Comparison of ENCODE assay signal across 11 mouse cellular contexts in the genomic region with DNA sequence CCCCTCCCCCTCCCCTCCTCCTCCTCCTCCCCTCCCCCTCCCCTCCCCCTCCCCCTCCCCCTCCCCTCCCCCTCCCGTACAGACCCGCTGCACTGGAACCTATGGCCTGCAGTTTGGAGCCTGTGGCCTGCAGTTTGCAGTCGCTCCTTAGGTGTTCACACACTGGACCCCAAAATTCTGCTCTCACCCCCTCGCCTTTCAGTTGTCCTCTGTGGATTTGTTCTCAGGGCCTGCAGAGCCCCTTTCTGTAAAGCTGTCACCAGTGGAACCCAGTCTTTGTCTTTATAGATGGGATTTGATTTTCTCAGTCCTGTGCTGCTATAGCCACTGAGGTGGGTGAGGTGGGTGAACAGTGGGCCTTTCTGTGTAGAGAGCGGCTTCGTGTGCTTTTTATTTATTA. TPM values are rescaled to one million over a fixed set of nuclear protein-coding genes. Genes with fewer than 3 reads are reported as not detected.
DNase-seq lines count a peak whose midpoint lies in the region; ATAC-seq and TF ChIP-seq lines count a peak whose summit lies in the region.
"Had no signal": no experiment of that assay in that cellular context is flagged by ENCODE, and none has a peak within 500 bp of the region (broad histone marks: within the 10 kb centered on the region; RNA-seq: fewer than 3 reads in every experiment).

No protein-coding gene starts in this region.

- no peak overlapping the region for H3K4me3 ChIP-seq in heart, embryonic 15.5 days
- no peak overlapping the region for H3K4me3 ChIP-seq in spleen, adult 2 months (ENCODE audit: extremely low read depth, insufficient read depth, insufficient read length)
- no peak overlapping the region for H3K4me3 ChIP-seq in limb, embryonic 12.5 days (replicated peaks)
- no peak overlapping the region for H3K4me3 ChIP-seq in stomach, embryonic 16.5 days (replicated peaks; ENCODE audit: low read length)
- H3K4me3 ChIP-seq: liver, embryonic 15.5 days had no signal

- H3K4me1 ChIP-seq in heart, embryonic 15.5 days (replicated peaks): peaks cover 8% of the 10 kb centered on the region
- H3K4me1 ChIP-seq in spleen, adult 2 months (ENCODE audit: control insufficient read depth, insufficient read depth, insufficient read length): peaks cover 37% of the 10 kb centered on the region
- H3K4me1 ChIP-seq in limb, embryonic 12.5 days (replicated peaks): peaks cover 7% of the 10 kb centered on the region; the same call in 1 of the 2 replicates
- H3K4me1 ChIP-seq in stomach, embryonic 16.5 days (ENCODE audit: control insufficient read depth, insufficient read depth, low read length): peaks cover 6% of the 10 kb centered on the region

- no peak for ATAC-seq in heart, embryonic 15.5 days (replicated peaks; ENCODE audit: insufficient number of reproducible peaks, insufficient read depth, low FRiP score, low read depth)
- 0 out of 2 replicates have a peak, but pooled peaks have one; percentile 35 for ATAC-seq in limb, embryonic 12.5 days (ENCODE audit: insufficient number of reproducible peaks, insufficient read depth, low FRiP score, low TSS enrichment, low read depth)
- ATAC-seq in stomach, embryonic 16.5 days (ENCODE audit: insufficient read depth, low FRiP score): no peak
- ATAC-seq: intestine, postnatal 0 days had no signal

- DNase-seq in heart, postnatal 36 days: no peak
- no peak for DNase-seq in spleen, adult 2 months (ENCODE audit: low read depth in 1 of 2, low spot score in 2 of 2)
- DNase-seq in spleen, postnatal 4 days (ENCODE audit: low spot score in 2 of 2): no peak
- no peak for DNase-seq in adrenal gland, postnatal 10 days
- DNase-seq: cerebellum, postnatal 25 days; kidney, postnatal 25 days had no signal

- intact Hi-C loops in heart, postnatal 36 days (cut with DNase I): no loop called here

- H3K4me2 ChIP-seq in heart, embryonic 15.5 days: no peak overlapping the region
- H3K4me2 ChIP-seq in limb, embryonic 12.5 days: no peak overlapping the region
- no peak overlapping the region for H3K4me2 ChIP-seq in stomach, embryonic 16.5 days (ENCODE audit: low read depth, low read length)
- H3K4me2 ChIP-seq: liver, embryonic 15.5 days had no signal

- H3K27me3 ChIP-seq in heart, embryonic 15.5 days: no peaks in the 10 kb centered on the region
- no peaks in the 10 kb centered on the region for H3K27me3 ChIP-seq in spleen, adult 2 months (ENCODE audit: control insufficient read depth, insufficient read depth, low read length)
- H3K27me3 ChIP-seq in limb, embryonic 12.5 days: no peaks in the 10 kb centered on the region
- no peaks in the 10 kb centered on the region for H3K27me3 ChIP-seq in stomach, embryonic 16.5 days (ENCODE audit: control insufficient read depth, insufficient read depth, low read length)
- H3K27me3 ChIP-seq: liver, embryonic 15.5 days had no signal

- H3K9me3 ChIP-seq in heart, embryonic 15.5 days (replicated peaks): no peaks in the 10 kb centered on the region
- H3K9me3 ChIP-seq in limb, embryonic 12.5 days: no peaks in the 10 kb centered on the region
- no peaks in the 10 kb centered on the region for H3K9me3 ChIP-seq in stomach, embryonic 16.5 days (replicated peaks; ENCODE audit: control insufficient read depth, low read length)
- H3K9me3 ChIP-seq: liver, embryonic 15.5 days had no signal

- H3K27ac ChIP-seq in heart, embryonic 15.5 days: peak overlapping the region; percentile 63
- peak overlapping the region; percentile 56; the same call in 1 of the 2 replicates for H3K27ac ChIP-seq in spleen, adult 2 months (ENCODE audit: insufficient read depth, low read length)
- peak overlapping the region; percentile 41 for H3K27ac ChIP-seq in limb, embryonic 12.5 days
- H3K27ac ChIP-seq in stomach, embryonic 16.5 days (ENCODE audit: low read length): peak overlapping the region; percentile 29
- H3K27ac ChIP-seq: liver, embryonic 15.5 days had no signal

- H3K36me3 ChIP-seq in heart, embryonic 15.5 days: no peaks in the 10 kb centered on the region
- H3K36me3 ChIP-seq in spleen, adult 2 months (ENCODE audit: control insufficient read depth, insufficient read depth, low read length): no peaks in the 10 kb centered on the region
- H3K36me3 ChIP-seq in limb, embryonic 12.5 days: no peaks in the 10 kb centered on the region
- no peaks in the 10 kb centered on the region for H3K36me3 ChIP-seq in stomach, embryonic 16.5 days (ENCODE audit: control insufficient read depth, insufficient read depth, low read length)
- H3K36me3 ChIP-seq: liver, embryonic 15.5 days had no signal

- H3K9ac ChIP-seq in heart, embryonic 15.5 days: no peak overlapping the region
- H3K9ac ChIP-seq in limb, embryonic 12.5 days (replicated peaks): no peak overlapping the region
- no peak overlapping the region for H3K9ac ChIP-seq in stomach, embryonic 16.5 days (ENCODE audit: low read length)
- H3K9ac ChIP-seq: liver, embryonic 15.5 days had no signal

- 88% methylated on average over 4 of the region's 6 CpGs for WGBS in heart, embryonic 15.5 days
- WGBS in spleen, adult 2 months: 74% methylated on average over 4 of the region's 6 CpGs
- 85% methylated on average over 4 of the region's 6 CpGs for WGBS in limb, embryonic 12.5 days
- WGBS in stomach, embryonic 16.5 days: 80% methylated on average over 4 of the region's 6 CpGs

- TF ChIP-seq CTCF in spleen, adult 2 months (IDR thresholded peaks at IDR 0.05; ENCODE audit: extremely low read depth, insufficient read depth, insufficient read length, insufficient replicate concordance): no peak

- TF ChIP-seq POLR2A in spleen, adult 2 months (IDR thresholded peaks at IDR 0.05; ENCODE audit: low read depth, low read length): no peak

RNA-seq across cellular contexts. Expression of gene Rhoh, which starts 2.7 kb away (rescaled TPM):
- 1.2 and 7.7 TPM in 2 replicates for polyA plus RNA-seq in heart, embryonic 15.5 days (2015; fragmentation: Nextera tagmentation; extraction: Ambion mirVana)
- under 1 TPM; 0.42 to 0.92 TPM for total RNA-seq in heart, postnatal 36 days (2021)
- 28.0 and 33.6 TPM in 2 replicates for polyA plus RNA-seq in spleen, adult 2 months (2012; rRNA removed)
- 0.46 and 0.59 TPM in 2 replicates for polyA plus RNA-seq in limb, embryonic 12.5 days (2016; fragmentation: Nextera tagmentation; extraction: Ambion mirVana)
- 1.1 and 1.4 TPM in 2 replicates for polyA plus RNA-seq in stomach, embryonic 16.5 days (2015; fragmentation: Nextera tagmentation; extraction: Ambion mirVana)
- total RNA-seq in adrenal gland, postnatal 10 days (2021): 1 to 10 TPM; 2.5 to 2.6 TPM
